Mouse (Mus musculus) liver, postnatal 0 days (tissue): ENCODE measurements around the gene Trim29.

Experiments
- CTCF ChIP-seq: sonication (generic); IDR thresholded peaks from 2 replicates; pipeline ENCODE4 v1.5.1; 2016; ENCODE audit warnings: antibody characterized with exemption, low read depth
- EP300 ChIP-seq: IDR thresholded peaks from 2 replicates; pipeline ENCODE4 v1.6.1; 2016; ENCODE audit warnings: antibody characterized with exemption, low read depth, mild to moderate bottlenecking

DNA sequence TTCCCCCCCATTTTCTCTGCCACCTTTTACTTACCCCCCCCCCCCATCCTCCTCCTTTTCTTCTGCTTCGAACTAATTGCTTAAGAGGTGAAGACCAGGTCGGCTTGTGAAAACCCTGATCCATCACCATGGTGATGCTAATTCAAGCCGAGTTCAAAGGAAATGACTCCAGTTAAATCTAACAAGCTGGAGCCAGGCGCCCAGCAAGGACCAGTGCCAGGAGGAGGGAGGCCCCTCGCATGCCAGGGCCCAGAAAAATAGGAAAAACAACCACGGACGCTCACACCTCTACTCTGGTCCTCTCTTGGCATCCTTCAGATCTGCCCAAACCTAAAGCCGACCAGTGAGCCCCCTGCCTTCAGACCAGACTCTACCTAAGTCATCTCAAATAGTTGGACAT lies 41.5 kb upstream of the Trim29 start:
- no peak for TF ChIP-seq CTCF
- TF ChIP-seq EP300, result no peak
